Mouse (Mus musculus): ENCODE data around the gene Smap1. TPM values are rescaled to one million over a fixed set of nuclear protein-coding genes. Genes with fewer than 3 reads are reported as not detected.
A peak's percentile ranks its signal among the peaks of the same experiment; 100 is the strongest.

The Smap1 gene
- polyA plus RNA-seq, 1 experiment from 2014 or later, result 49.7 TPM

DNA sequence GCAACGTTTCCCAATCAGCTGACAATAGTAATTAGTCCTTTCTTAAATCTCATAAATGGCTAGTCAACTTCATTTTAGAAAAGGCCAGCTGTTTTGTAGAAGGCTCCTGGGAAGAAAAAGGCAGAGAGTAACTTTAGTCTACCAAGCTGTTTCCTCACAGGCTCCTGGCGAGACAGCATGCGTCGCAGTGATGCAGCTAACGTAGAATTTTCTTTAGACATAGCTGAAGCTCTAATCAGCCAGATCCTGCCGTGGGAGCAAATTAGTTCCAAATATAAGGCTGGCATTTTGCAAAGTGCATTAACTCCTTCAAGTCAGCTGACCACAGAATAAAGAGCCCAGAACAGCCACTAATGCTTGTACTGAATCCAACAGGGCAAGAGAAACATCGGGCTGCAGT lies 26.2 kb upstream of the Smap1 start:
- no peak for ATAC-seq (ENCODE audit: insufficient number of reproducible peaks, low FRiP score, low TSS enrichment, low read depth)
- Histone ChIP-seq H3K27me3 (no peaks in the 10 kb centered on the region), H3K36me3 (no peaks in the 10 kb centered on the region), H3K4me3 (replicated peaks) (no peak overlapping the region), H3K9ac (no peak overlapping the region), H3K27ac (replicated peaks) (no peak overlapping the region), H3K4me1 (0 out of 2 replicates have a peak, but pooled peaks cover 4% of the 10 kb centered on the region), H3K4me2 (replicated peaks) (no peak overlapping the region), H3K9me3 (replicated peaks) (no peaks in the 10 kb centered on the region)
- WGBS, result 41% methylated on average over 7 of the region's 7 CpGs

DNA sequence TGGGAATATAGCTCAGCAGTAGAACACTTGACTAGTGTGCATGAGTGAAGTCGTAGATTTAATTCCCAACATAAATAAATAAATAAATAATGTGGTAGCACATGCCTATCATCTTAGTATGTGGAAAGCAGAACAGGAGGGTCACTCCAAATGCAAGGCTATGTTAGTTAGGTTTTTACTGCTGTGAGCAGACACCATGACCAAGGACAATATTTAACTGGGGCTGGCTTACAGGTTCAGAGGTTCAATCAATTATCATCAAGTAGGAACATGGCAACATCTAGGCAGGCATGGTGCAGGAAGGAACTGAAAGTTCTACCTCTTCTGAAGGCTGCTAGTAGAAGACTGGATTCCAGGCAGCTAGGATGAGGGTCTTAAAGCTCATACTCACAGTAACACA lies 22.0 kb upstream of the Smap1 start:
- H3K4me3 ChIP-seq (replicated peaks), result no peak overlapping the region
- H3K4me1 ChIP-seq, result 0 out of 2 replicates have a peak, but pooled peaks cover 4% of the 10 kb centered on the region
- 89% methylated on average over 1 of the region's 1 CpGs for WGBS
- H3K9me3 ChIP-seq (replicated peaks), result no peaks in the 10 kb centered on the region
- no peak overlapping the region for H3K27ac ChIP-seq (replicated peaks)
- H3K4me2 ChIP-seq (replicated peaks), result no peak overlapping the region
- no peaks in the 10 kb centered on the region for H3K27me3 ChIP-seq
- no peak for ATAC-seq (ENCODE audit: insufficient number of reproducible peaks, low FRiP score, low TSS enrichment, low read depth)
- no peak overlapping the region for H3K9ac ChIP-seq
- no peaks in the 10 kb centered on the region for H3K36me3 ChIP-seq

DNA sequence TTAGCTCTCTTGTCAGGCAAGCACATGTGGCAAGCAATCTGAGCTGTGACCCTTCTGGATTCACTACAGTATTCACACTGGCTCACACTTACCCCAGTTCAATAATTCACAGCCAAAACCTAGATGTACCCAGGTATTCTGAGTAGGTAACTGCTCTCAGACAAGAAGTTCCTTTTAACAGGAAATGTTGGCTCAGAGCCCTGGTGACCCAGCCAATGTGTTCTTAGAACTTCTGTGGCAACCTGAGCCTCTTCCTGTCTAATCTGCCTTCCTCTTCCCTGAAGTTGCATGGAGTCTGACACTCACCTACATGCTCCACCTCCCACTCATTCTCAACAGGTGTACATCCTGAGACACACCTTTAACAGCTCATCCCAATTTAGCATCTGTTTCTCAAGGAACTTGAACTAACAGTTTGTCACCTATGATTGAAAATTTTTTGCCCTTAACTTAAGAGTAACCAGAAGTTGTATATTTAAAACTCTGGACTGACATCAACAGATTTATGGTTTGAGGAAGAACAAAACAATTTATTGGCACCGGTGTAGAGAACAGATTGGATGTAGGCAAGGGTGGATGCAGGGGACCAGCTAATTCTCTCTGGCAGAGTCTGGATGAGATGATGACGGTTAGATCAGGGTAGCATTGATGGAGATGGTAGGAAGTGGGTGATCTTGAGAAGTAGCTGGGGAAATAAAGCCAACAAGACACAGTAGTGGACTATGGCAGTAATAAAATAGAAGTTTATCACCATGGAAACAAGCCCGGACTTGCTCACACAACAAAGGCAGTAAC lies 21.2 kb upstream of the Smap1 start:
- no peaks in the 10 kb centered on the region for H3K36me3 ChIP-seq
- no peak overlapping the region for H3K4me3 ChIP-seq (replicated peaks)
- H3K9ac ChIP-seq, result no peak overlapping the region
- H3K27ac ChIP-seq (replicated peaks), result no peak overlapping the region
- no peaks in the 10 kb centered on the region for H3K4me1 ChIP-seq
- no peak overlapping the region for H3K4me2 ChIP-seq (replicated peaks)
- ATAC-seq (ENCODE audit: insufficient number of reproducible peaks, low FRiP score, low TSS enrichment, low read depth), result no peak
- H3K9me3 ChIP-seq (replicated peaks), result no peaks in the 10 kb centered on the region
- H3K27me3 ChIP-seq, result no peaks in the 10 kb centered on the region
- 91% methylated on average over 3 of the region's 3 CpGs for WGBS

- H3K27me3 ChIP-seq, result no peaks in the 10 kb centered on the region
- no peak overlapping the region for H3K4me3 ChIP-seq (replicated peaks)
- H3K4me2 ChIP-seq (replicated peaks), result no peak overlapping the region
- no peak overlapping the region for H3K9ac ChIP-seq
- no peak overlapping the region for H3K27ac ChIP-seq (replicated peaks)
- no peaks in the 10 kb centered on the region for H3K36me3 ChIP-seq
- no peak for ATAC-seq (ENCODE audit: insufficient number of reproducible peaks, low FRiP score, low TSS enrichment, low read depth)
- peaks cover 7% of the 10 kb centered on the region for H3K4me1 ChIP-seq
- 33% methylated on average over 4 of the region's 4 CpGs for WGBS
- no peaks in the 10 kb centered on the region for H3K9me3 ChIP-seq (replicated peaks)
These were observed 13.3 kb upstream of the Smap1 start for GRCm38 (mm10) chr1:23935408-23935762.

DNA sequence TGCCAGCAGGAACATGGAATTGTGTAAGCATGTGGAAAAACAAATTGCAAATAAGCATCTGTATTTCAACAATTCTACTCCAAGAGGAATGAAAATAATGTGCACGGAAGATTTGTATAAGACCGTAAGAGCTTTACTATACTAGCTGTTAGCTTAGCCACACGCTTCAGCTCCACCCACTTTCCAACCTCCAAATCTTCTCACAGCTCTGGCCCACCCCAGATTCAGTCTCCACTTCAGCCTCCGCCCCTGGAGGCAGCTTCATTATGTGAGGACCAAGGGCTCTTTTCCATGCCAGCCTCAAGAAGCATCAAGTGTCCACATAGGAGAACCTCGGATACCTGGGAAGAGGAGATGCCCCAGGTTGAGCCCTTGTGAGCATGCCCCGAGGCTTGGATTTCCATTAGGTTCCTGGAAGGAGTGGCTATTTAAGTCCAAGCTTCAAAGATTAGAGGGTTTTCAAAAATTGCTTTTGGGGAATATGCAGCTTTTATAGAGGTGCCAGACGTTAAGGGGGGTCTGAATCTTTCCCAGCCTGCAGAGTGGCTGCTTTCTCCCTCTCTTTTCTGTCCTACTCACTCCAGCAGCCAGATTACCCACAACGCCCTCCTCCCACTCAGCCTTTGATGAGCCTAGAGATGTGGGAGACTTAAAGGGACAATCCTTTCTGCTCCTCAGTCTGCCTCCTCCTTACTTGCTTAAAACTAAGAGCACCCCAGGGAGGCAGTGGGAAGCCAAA lies 12.7 kb upstream of the Smap1 start:
- no peaks in the 10 kb centered on the region for H3K36me3 ChIP-seq
- H3K4me1 ChIP-seq, result peaks cover 7% of the 10 kb centered on the region
- H3K9me3 ChIP-seq (replicated peaks), result no peaks in the 10 kb centered on the region
- H3K4me2 ChIP-seq (replicated peaks), result no peak overlapping the region
- WGBS, result 39% methylated on average over 8 of the region's 8 CpGs
- no peak overlapping the region for H3K9ac ChIP-seq
- no peak overlapping the region for H3K27ac ChIP-seq (replicated peaks)
- H3K27me3 ChIP-seq, result no peaks in the 10 kb centered on the region
- H3K4me3 ChIP-seq (replicated peaks), result no peak overlapping the region
- no peak for ATAC-seq (ENCODE audit: insufficient number of reproducible peaks, low FRiP score, low TSS enrichment, low read depth)

GRCm38 (mm10) chr1:23929410-23929809 lies 7.3 kb upstream of the Smap1 start:
- Histone ChIP-seq H3K9ac (no peak overlapping the region), H3K4me3 (replicated peaks) (no peak overlapping the region), H3K27me3 (no peaks in the 10 kb centered on the region), H3K9me3 (replicated peaks) (no peaks in the 10 kb centered on the region), H3K4me2 (replicated peaks) (no peak overlapping the region), H3K36me3 (no peaks in the 10 kb centered on the region), H3K27ac (replicated peaks) (no peak overlapping the region), H3K4me1 (no peaks in the 10 kb centered on the region)
- ATAC-seq (ENCODE audit: insufficient number of reproducible peaks, low FRiP score, low TSS enrichment, low read depth), result no peak
- 80% methylated on average over 6 of the region's 6 CpGs for WGBS

DNA sequence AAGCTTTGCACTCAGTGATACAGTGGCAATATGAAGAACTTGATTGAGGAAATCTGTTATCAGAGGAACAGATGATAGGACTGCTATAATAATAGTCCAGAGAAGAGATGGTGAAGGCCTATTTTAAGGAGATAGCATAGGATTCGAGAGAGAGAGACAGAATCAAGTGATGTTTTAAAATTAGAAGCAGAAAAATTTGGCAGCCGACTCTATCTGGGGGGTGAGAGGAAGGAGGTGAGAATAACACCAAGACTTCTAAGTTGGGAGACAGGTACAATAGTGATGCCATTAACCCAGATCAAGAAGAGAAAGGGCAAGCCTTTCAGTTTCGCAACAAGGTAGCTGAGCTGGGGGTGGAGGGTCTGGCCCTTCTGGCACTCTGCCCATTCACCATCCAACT lies 6.3 kb upstream of the Smap1 start:
- Histone ChIP-seq H3K9me3 (replicated peaks) (no peaks in the 10 kb centered on the region), H3K4me1 (no peaks in the 10 kb centered on the region), H3K9ac (no peak overlapping the region), H3K4me3 (replicated peaks) (no peak overlapping the region), H3K27ac (replicated peaks) (no peak overlapping the region), H3K27me3 (no peaks in the 10 kb centered on the region), H3K4me2 (replicated peaks) (no peak overlapping the region), H3K36me3 (no peaks in the 10 kb centered on the region)
- 79% methylated on average over 3 of the region's 3 CpGs for WGBS
- ATAC-seq (ENCODE audit: insufficient number of reproducible peaks, low FRiP score, low TSS enrichment, low read depth), result no peak

- no peak overlapping the region for H3K4me2 ChIP-seq (replicated peaks)
- ATAC-seq (ENCODE audit: insufficient number of reproducible peaks, low FRiP score, low TSS enrichment, low read depth), result no peak
- H3K27me3 ChIP-seq, result no peaks in the 10 kb centered on the region
- no peak overlapping the region for H3K27ac ChIP-seq (replicated peaks)
- H3K9ac ChIP-seq, result no peak overlapping the region
- H3K4me3 ChIP-seq (replicated peaks), result no peak overlapping the region
- peaks cover 3% of the 10 kb centered on the region; the same call in 1 of the 2 replicates for H3K4me1 ChIP-seq
- WGBS, result 74% methylated on average over 7 of the region's 7 CpGs
- no peaks in the 10 kb centered on the region for H3K36me3 ChIP-seq
- H3K9me3 ChIP-seq (replicated peaks), result no peaks in the 10 kb centered on the region
These were observed 1.9 kb upstream of the Smap1 start for GRCm38 (mm10) chr1:23923779-23924708.

DNA sequence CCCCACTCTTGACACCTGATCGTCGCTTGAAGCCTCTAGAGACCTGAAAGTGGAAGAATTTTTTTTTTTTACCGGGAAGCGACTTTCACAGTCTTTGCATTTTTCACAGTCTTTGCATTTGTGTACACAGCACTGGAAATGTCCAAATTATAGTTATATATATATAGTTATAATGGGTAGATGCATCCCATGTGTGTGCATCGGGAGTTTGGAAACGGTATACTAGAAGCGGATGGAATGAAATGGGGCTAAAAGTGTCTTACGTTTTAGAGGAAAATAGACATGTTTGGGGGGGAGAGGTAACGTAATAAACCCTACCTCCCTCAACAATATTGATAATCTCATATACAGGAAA lies 390 bp upstream of the Smap1 start:
- Histone ChIP-seq H3K4me3 (replicated peaks) (peak overlapping the region; percentile 92), H3K9ac (peak overlapping the region; percentile 26; the same call in 1 of the 2 replicates), H3K36me3 (no peaks in the 10 kb centered on the region), H3K27ac (replicated peaks) (no peak overlapping the region), H3K4me1 (peaks cover 3% of the 10 kb centered on the region; the same call in 1 of the 2 replicates), H3K4me2 (replicated peaks) (peak overlapping the region; percentile 75), H3K9me3 (replicated peaks) (no peaks in the 10 kb centered on the region), H3K27me3 (no peaks in the 10 kb centered on the region)
- ATAC-seq (ENCODE audit: insufficient number of reproducible peaks, low FRiP score, low TSS enrichment, low read depth), result no peak
- 14% methylated on average over 9 of the region's 9 CpGs for WGBS

GRCm38 (mm10) chr1:23920275-23920674 lies 1.8 kb downstream of the Smap1 start:
- ATAC-seq (ENCODE audit: insufficient number of reproducible peaks, low FRiP score, low TSS enrichment, low read depth), result no peak
- Histone ChIP-seq H3K27me3 (no peaks in the 10 kb centered on the region), H3K9ac (no peak overlapping the region), H3K4me1 (peaks cover 3% of the 10 kb centered on the region; the same call in 1 of the 2 replicates), H3K36me3 (no peaks in the 10 kb centered on the region), H3K4me3 (replicated peaks) (peak overlapping the region; percentile 15; the same call in 1 of the 2 replicates), H3K9me3 (replicated peaks) (no peaks in the 10 kb centered on the region), H3K27ac (replicated peaks) (no peak overlapping the region), H3K4me2 (replicated peaks) (peak overlapping the region; percentile 75)
- WGBS, result 17% methylated on average over 2 of the region's 2 CpGs

DNA sequence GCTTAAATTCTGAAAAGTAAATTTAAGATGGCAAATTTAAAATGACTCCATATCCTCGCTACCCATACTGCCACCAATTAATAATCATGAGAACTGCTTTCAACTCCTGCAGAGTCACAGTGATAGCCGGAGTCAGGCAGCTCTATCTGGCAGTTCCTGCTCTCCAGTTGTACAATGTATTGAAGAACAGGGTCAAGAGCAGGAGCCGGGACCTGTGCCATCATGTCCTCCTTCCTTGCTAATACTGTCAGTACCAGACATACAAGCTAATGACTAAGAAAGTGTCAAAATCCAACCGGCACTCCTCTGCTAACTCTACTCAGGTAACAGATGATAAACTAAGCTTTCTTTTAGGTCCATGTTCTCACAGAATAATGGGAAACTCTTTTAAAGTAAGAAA lies 3.0 kb downstream of the Smap1 start:
- H3K36me3 ChIP-seq, result no peaks in the 10 kb centered on the region
- H3K4me3 ChIP-seq (replicated peaks), result no peak overlapping the region
- H3K9me3 ChIP-seq (replicated peaks), result no peaks in the 10 kb centered on the region
- ATAC-seq (ENCODE audit: insufficient number of reproducible peaks, low FRiP score, low TSS enrichment, low read depth), result no peak
- 76% methylated on average over 4 of the region's 4 CpGs for WGBS
- H3K27me3 ChIP-seq, result no peaks in the 10 kb centered on the region
- H3K9ac ChIP-seq, result no peak overlapping the region
- no peak overlapping the region for H3K4me2 ChIP-seq (replicated peaks)
- peaks cover 3% of the 10 kb centered on the region; the same call in 1 of the 2 replicates for H3K4me1 ChIP-seq
- no peak overlapping the region for H3K27ac ChIP-seq (replicated peaks)

Data from embryonic facial prominence, embryonic 15.5 days (tissue).